Mouse (Mus musculus) E14TG2a.4 (cell line): ENCODE data around the gene Tpi1.

Source experiments
- CTCF ChIP-seq: conservative IDR thresholded peaks from 2 replicates; pipeline ENCODE4 v1.5.1; 2014; ENCODE audit warnings: low read length
- NANOG ChIP-seq: IDR thresholded peaks from 2 replicates; pipeline ENCODE4 v1.6.1; 2014; ENCODE audit warnings: borderline replicate concordance, low read length, mixed read lengths
- POU5F1 ChIP-seq: IDR thresholded peaks from 2 replicates; pipeline ENCODE4 v1.6.1; 2014; ENCODE audit warnings: low read length, borderline replicate concordance

DNA sequence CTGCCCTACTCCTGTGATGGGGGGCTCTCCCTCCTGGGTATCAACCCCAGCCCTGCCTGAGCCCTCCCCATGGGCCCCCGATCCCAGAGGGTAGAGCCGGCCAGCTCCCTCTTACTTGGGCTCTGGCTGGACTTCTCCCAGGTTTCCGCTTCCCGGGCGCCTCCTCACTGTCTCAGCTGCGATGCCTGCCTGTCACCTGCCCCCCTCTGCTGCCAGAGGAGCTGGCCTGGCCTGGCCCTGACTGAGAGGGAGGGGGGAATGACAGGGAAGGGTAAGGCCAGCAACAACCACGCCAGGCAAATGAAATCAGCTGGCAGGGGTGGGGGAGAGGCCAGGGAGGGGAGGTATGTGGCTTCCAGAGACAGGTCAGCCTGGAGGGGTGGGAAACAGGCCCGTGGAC is 25.7 kb upstream of the Tpi1 start:
- TF ChIP-seq NANOG, result no peak
- no peak for TF ChIP-seq CTCF
- no peak for TF ChIP-seq POU5F1
